Mouse (Mus musculus): ENCODE measurements around the gene Mlkl. TPM values are rescaled to one million over a fixed set of nuclear protein-coding genes. Genes with fewer than 3 reads are reported as not detected.

The Mlkl gene
- 0.26 and 0.31 TPM in 2 replicates for polyA plus RNA-seq (2016; fragmentation: Nextera tagmentation; extraction: Ambion mirVana)

GRCm38 (mm10) chr8:111337890-111338347 is at the start of gene Mlkl:
Mlkl (minus strand) TSS chr8:111338177.
- Histone ChIP-seq H3K9me3 (no peaks in the 10 kb centered on the region), H3K4me1 (peaks cover 7% of the 10 kb centered on the region), H3K27me3 (peaks cover 43% of the 10 kb centered on the region), H3K9ac (replicated peaks) (peak within 1 kb of the TSS; percentile 25; the same call in 1 of the 2 replicates), H3K36me3 (no peaks in the 10 kb centered on the region), H3K4me2 (replicated peaks) (peak within 1 kb of the TSS; percentile 59), H3K4me3 (peak within 1 kb of the TSS; percentile 43), H3K27ac (replicated peaks) (no peak within 1 kb of the TSS)
- ATAC-seq (ENCODE audit: low FRiP score, low read depth), result no peak
- 2% methylated on average over 29 of the region's 29 CpGs for WGBS

- ATAC-seq (ENCODE audit: low FRiP score, low read depth), result no peak
These were observed 47.9 kb upstream of the Mlkl start for GRCm38 (mm10) chr8:111385915-111386314.

GRCm38 (mm10) chr8:111384628-111385027 is 46.7 kb upstream of the Mlkl start:
- H3K4me3 ChIP-seq, result no peak overlapping the region
- 0 out of 2 replicates have a peak, but pooled peaks cover 3% of the 10 kb centered on the region for H3K27me3 ChIP-seq
- no peak overlapping the region for H3K4me2 ChIP-seq (replicated peaks)
- H3K9me3 ChIP-seq, result no peaks in the 10 kb centered on the region
- 50% methylated on average over 2 of the region's 2 CpGs for WGBS
- no peak overlapping the region for H3K27ac ChIP-seq (replicated peaks)
- H3K4me1 ChIP-seq, result no peaks in the 10 kb centered on the region
- no peak overlapping the region for H3K9ac ChIP-seq (replicated peaks)
- H3K36me3 ChIP-seq, result no peaks in the 10 kb centered on the region
- ATAC-seq (ENCODE audit: low FRiP score, low read depth), result no peak

More at GRCm38 (mm10) chr8:111385915-111386314, 47.9 kb upstream of the Mlkl start:
- Histone ChIP-seq H3K9ac (replicated peaks) (no peak overlapping the region), H3K9me3 (no peaks in the 10 kb centered on the region), H3K27me3 (peaks cover 10% of the 10 kb centered on the region), H3K4me3 (no peak overlapping the region), H3K4me2 (replicated peaks) (no peak overlapping the region), H3K36me3 (no peaks in the 10 kb centered on the region), H3K27ac (replicated peaks) (no peak overlapping the region), H3K4me1 (no peaks in the 10 kb centered on the region)
- WGBS, result 81% methylated on average over 9 of the region's 9 CpGs

- Histone ChIP-seq H3K36me3 (no peaks in the 10 kb centered on the region), H3K4me1 (0 out of 2 replicates have a peak, but pooled peaks cover 5% of the 10 kb centered on the region), H3K27ac (replicated peaks) (no peak overlapping the region), H3K27me3 (no peaks in the 10 kb centered on the region), H3K9ac (replicated peaks) (no peak overlapping the region), H3K4me2 (replicated peaks) (no peak overlapping the region), H3K4me3 (no peak overlapping the region), H3K9me3 (no peaks in the 10 kb centered on the region)
- no peak for ATAC-seq (ENCODE audit: low FRiP score, low read depth)
- WGBS, result 41% methylated on average over 6 of the region's 6 CpGs
These were observed 37.2 kb upstream of the Mlkl start for GRCm38 (mm10) chr8:111375192-111375591.

- no peak overlapping the region for H3K4me3 ChIP-seq
- no peak overlapping the region for H3K27ac ChIP-seq (replicated peaks)
- H3K9me3 ChIP-seq, result no peaks in the 10 kb centered on the region
- ATAC-seq (ENCODE audit: low FRiP score, low read depth), result no peak
- no peaks in the 10 kb centered on the region for H3K36me3 ChIP-seq
- H3K27me3 ChIP-seq, result peaks cover 13% of the 10 kb centered on the region; the same call in 1 of the 2 replicates
- H3K4me2 ChIP-seq (replicated peaks), result no peak overlapping the region
- 90% methylated on average over 9 of the region's 9 CpGs for WGBS
- H3K4me1 ChIP-seq, result no peaks in the 10 kb centered on the region
- H3K9ac ChIP-seq (replicated peaks), result no peak overlapping the region
These were observed 31.7 kb upstream of the Mlkl start for GRCm38 (mm10) chr8:111369711-111370110.

GRCm38 (mm10) chr8:111367350-111367749 is 29.4 kb upstream of the Mlkl start:
- Histone ChIP-seq H3K4me3 (no peak overlapping the region), H3K27ac (replicated peaks) (no peak overlapping the region), H3K4me2 (replicated peaks) (no peak overlapping the region), H3K9me3 (no peaks in the 10 kb centered on the region), H3K36me3 (no peaks in the 10 kb centered on the region), H3K4me1 (no peaks in the 10 kb centered on the region), H3K27me3 (peaks cover 13% of the 10 kb centered on the region; the same call in 1 of the 2 replicates), H3K9ac (replicated peaks) (no peak overlapping the region)
- ATAC-seq (ENCODE audit: low FRiP score, low read depth), result no peak
- WGBS, result 78% methylated on average over 8 of the region's 8 CpGs

- ATAC-seq (ENCODE audit: low FRiP score, low read depth), result no peak
- no peak overlapping the region for H3K27ac ChIP-seq (replicated peaks)
- H3K4me3 ChIP-seq, result no peak overlapping the region
- H3K27me3 ChIP-seq, result peaks cover 13% of the 10 kb centered on the region; the same call in 1 of the 2 replicates
- H3K9me3 ChIP-seq, result no peaks in the 10 kb centered on the region
- H3K36me3 ChIP-seq, result no peaks in the 10 kb centered on the region
- no peaks in the 10 kb centered on the region for H3K4me1 ChIP-seq
- H3K9ac ChIP-seq (replicated peaks), result no peak overlapping the region
- no peak overlapping the region for H3K4me2 ChIP-seq (replicated peaks)
- WGBS, result 47% methylated on average over 14 of the region's 14 CpGs
These were observed 28.7 kb upstream of the Mlkl start for GRCm38 (mm10) chr8:111366610-111367234.

- no peaks in the 10 kb centered on the region for H3K4me1 ChIP-seq
- H3K9me3 ChIP-seq, result no peaks in the 10 kb centered on the region
- no peak overlapping the region for H3K4me3 ChIP-seq
- no peak overlapping the region for H3K27ac ChIP-seq (replicated peaks)
- H3K27me3 ChIP-seq, result peaks cover 13% of the 10 kb centered on the region; the same call in 1 of the 2 replicates
- no peak overlapping the region for H3K9ac ChIP-seq (replicated peaks)
- no peak for ATAC-seq (ENCODE audit: low FRiP score, low read depth)
- no peaks in the 10 kb centered on the region for H3K36me3 ChIP-seq
- 89% methylated on average over 8 of the region's 8 CpGs for WGBS
- no peak overlapping the region for H3K4me2 ChIP-seq (replicated peaks)
These were observed 25.5 kb upstream of the Mlkl start for GRCm38 (mm10) chr8:111363489-111363888.

GRCm38 (mm10) chr8:111360579-111361209 is 22.7 kb upstream of the Mlkl start:
- H3K4me3 ChIP-seq, result no peak overlapping the region
- H3K9ac ChIP-seq (replicated peaks), result no peak overlapping the region
- no peak for ATAC-seq (ENCODE audit: low FRiP score, low read depth)
- H3K27ac ChIP-seq (replicated peaks), result no peak overlapping the region
- H3K4me1 ChIP-seq, result no peaks in the 10 kb centered on the region
- H3K27me3 ChIP-seq, result 0 out of 2 replicates have a peak, but pooled peaks cover 5% of the 10 kb centered on the region
- H3K4me2 ChIP-seq (replicated peaks), result no peak overlapping the region
- 52% methylated on average over 7 of the region's 7 CpGs for WGBS
- no peaks in the 10 kb centered on the region for H3K36me3 ChIP-seq
- H3K9me3 ChIP-seq, result no peaks in the 10 kb centered on the region

- no peak overlapping the region for H3K27ac ChIP-seq (replicated peaks)
- no peak for ATAC-seq (ENCODE audit: low FRiP score, low read depth)
- H3K9ac ChIP-seq (replicated peaks), result no peak overlapping the region
- H3K4me1 ChIP-seq, result no peaks in the 10 kb centered on the region
- no peaks in the 10 kb centered on the region for H3K9me3 ChIP-seq
- no peak overlapping the region for H3K4me3 ChIP-seq
- H3K27me3 ChIP-seq, result no peaks in the 10 kb centered on the region
- no peaks in the 10 kb centered on the region for H3K36me3 ChIP-seq
- 71% methylated on average over 5 of the region's 5 CpGs for WGBS
- no peak overlapping the region for H3K4me2 ChIP-seq (replicated peaks)
These were observed 22.0 kb upstream of the Mlkl start for GRCm38 (mm10) chr8:111359936-111360335.

- WGBS, result 69% methylated on average over 1 of the region's 1 CpGs
- Histone ChIP-seq H3K4me1 (no peaks in the 10 kb centered on the region), H3K4me2 (replicated peaks) (no peak overlapping the region), H3K4me3 (no peak overlapping the region), H3K9me3 (no peaks in the 10 kb centered on the region), H3K9ac (replicated peaks) (no peak overlapping the region), H3K27ac (replicated peaks) (no peak overlapping the region), H3K36me3 (no peaks in the 10 kb centered on the region), H3K27me3 (no peaks in the 10 kb centered on the region)
- ATAC-seq (ENCODE audit: low FRiP score, low read depth), result no peak
These were observed 20.9 kb upstream of the Mlkl start for GRCm38 (mm10) chr8:111358905-111359304.

- no peaks in the 10 kb centered on the region for H3K27me3 ChIP-seq
- 93% methylated on average over 4 of the region's 4 CpGs for WGBS
- H3K9ac ChIP-seq (replicated peaks), result no peak overlapping the region
- no peaks in the 10 kb centered on the region for H3K9me3 ChIP-seq
- H3K4me1 ChIP-seq, result no peaks in the 10 kb centered on the region
- no peaks in the 10 kb centered on the region for H3K36me3 ChIP-seq
- no peak overlapping the region for H3K27ac ChIP-seq (replicated peaks)
- H3K4me2 ChIP-seq (replicated peaks), result no peak overlapping the region
- no peak for ATAC-seq (ENCODE audit: low FRiP score, low read depth)
- H3K4me3 ChIP-seq, result no peak overlapping the region
These were observed 19.5 kb upstream of the Mlkl start for GRCm38 (mm10) chr8:111357433-111357832.
